Mouse (Mus musculus) neural tube, embryonic 14.5 days (tissue): Measurements from ENCODE around the gene Lrrc1. TPM values are rescaled to one million over a fixed set of nuclear protein-coding genes. Genes with fewer than 3 reads are reported as not detected.

Source experiments
- ATAC-seq: fragments of 200-750 bp; cut with Nextera tagmentation; 2 replicates; pipeline ENCODE4 v1.8.0; 2017; ENCODE audit warnings: low read depth, mild to moderate bottlenecking, moderate TSS enrichment, moderate library complexity
- H3K27ac ChIP-seq: fragments of 300-500 bp; sonication (generic); 2 replicates; pipeline ENCODE4 v1.5.1; 2014; ENCODE audit warnings: low read depth, mild to moderate bottlenecking, control low read depth, low read length, moderate library complexity, mixed read lengths
- H3K27me3 ChIP-seq: fragments of 300-500 bp; sonication (generic); 2 replicates; pipeline ENCODE4 v1.6.1; 2014; ENCODE audit warnings: low read length; ENCODE audit not compliant: control insufficient read depth, insufficient read depth
- H3K36me3 ChIP-seq: fragments of 300-500 bp; sonication (generic); 2 replicates; pipeline ENCODE4 v1.6.1; 2014; ENCODE audit warnings: low read length, mixed read lengths; ENCODE audit not compliant: control insufficient read depth, insufficient read depth
- H3K4me1 ChIP-seq: fragments of 300-500 bp; sonication (generic); 2 replicates; pipeline ENCODE4 v1.6.1; 2014; ENCODE audit warnings: low read length; ENCODE audit not compliant: control insufficient read depth, insufficient read depth
- H3K4me2 ChIP-seq: fragments of 300-500 bp; sonication (generic); 2 replicates; pipeline ENCODE4 v1.6.1; 2014; ENCODE audit warnings: mild to moderate bottlenecking, low read depth, low read length, control low read depth
- H3K4me3 ChIP-seq: fragments of 300-500 bp; sonication (generic); 2 replicates; pipeline ENCODE4 v1.5.1; 2014; ENCODE audit warnings: low read depth, low read length, control low read depth, mixed read lengths
- H3K9ac ChIP-seq: fragments of 300-500 bp; sonication (generic); replicated peaks from 2 replicates; pipeline ENCODE4 v1.6.1; 2014; ENCODE audit warnings: low read depth, mild to moderate bottlenecking, control low read depth, low read length, mixed read lengths
- H3K9me3 ChIP-seq: fragments of 300-500 bp; sonication (generic); 2 replicates; pipeline ENCODE4 v1.6.1; 2016; ENCODE audit warnings: low read length; ENCODE audit not compliant: control insufficient read depth
- WGBS: fragments of 180-500 bp; shearing (Covaris S2); extraction: QIAGEN DNeasy Blood & Tissue Kit; methylation state at CpG from one replicate; pipeline ENCODE4 v1.1.7; 2014; 5-methylcytosine and 5-hydroxymethylcytosine counted together
- polyA plus RNA-seq: library from polyadenylated mRNA; unstranded; fragments of >200 nt; fragmentation: Nextera tagmentation; extraction: Ambion mirVana; gene quantifications from 2 replicates; pipeline ENCODE4 v1.2.1, GENCODE M21; 2014

Lrrc1 gene
- polyA plus RNA-seq, 1 experiment from 2014 or later = 7.9 TPM

GRCm38 (mm10) chr9:77404458-77404857, 140.2 kb downstream of the Lrrc1 start:
- H3K36me3 ChIP-seq = no peaks in the 10 kb centered on the region

DNA sequence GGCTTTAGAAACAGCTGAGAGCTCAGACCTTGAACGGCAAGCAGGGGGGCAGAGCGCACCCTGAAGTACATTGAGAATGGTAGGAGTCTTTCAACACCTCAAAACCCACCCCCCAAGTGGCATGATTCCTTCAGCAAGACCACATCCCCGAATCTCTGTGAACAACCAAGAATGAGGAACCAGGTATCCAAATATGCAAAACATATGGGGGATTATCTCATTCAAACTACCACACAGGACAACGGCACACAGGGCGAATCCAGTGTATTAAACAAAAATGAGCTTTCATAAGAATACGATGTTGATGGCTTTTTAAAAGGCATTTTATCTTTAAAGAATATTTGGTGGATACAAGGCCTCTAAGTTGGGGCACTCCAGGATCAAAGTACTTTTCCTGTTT, 140.7 kb downstream of the Lrrc1 start:
- Histone ChIP-seq H3K27ac (no peak overlapping the region), H3K9me3 (no peaks in the 10 kb centered on the region), H3K4me2 (no peak overlapping the region), H3K4me1 (no peaks in the 10 kb centered on the region), H3K36me3 (no peaks in the 10 kb centered on the region), H3K9ac (no peak overlapping the region), H3K4me3 (no peak overlapping the region), H3K27me3 (no peaks in the 10 kb centered on the region)
- 90% methylated on average over 6 of the region's 6 CpGs for WGBS
- ATAC-seq = no peak

More at GRCm38 (mm10) chr9:77404458-77404857, 140.2 kb downstream of the Lrrc1 start:
- H3K27me3 ChIP-seq = no peaks in the 10 kb centered on the region
- no peak overlapping the region for H3K4me2 ChIP-seq
- H3K4me1 ChIP-seq = no peaks in the 10 kb centered on the region
- H3K9ac ChIP-seq = no peak overlapping the region
- ATAC-seq = no peak
- WGBS = 88% methylated on average over 4 of the region's 4 CpGs
- H3K9me3 ChIP-seq = no peaks in the 10 kb centered on the region
- H3K27ac ChIP-seq = no peak overlapping the region
- H3K4me3 ChIP-seq = no peak overlapping the region

GRCm38 (mm10) chr9:77402971-77403370, 141.7 kb downstream of the Lrrc1 start:
- H3K4me2 ChIP-seq = no peak overlapping the region
- H3K36me3 ChIP-seq = no peaks in the 10 kb centered on the region
- no peak overlapping the region for H3K27ac ChIP-seq
- no peak for ATAC-seq
- no peak overlapping the region for H3K9ac ChIP-seq
- no peaks in the 10 kb centered on the region for H3K27me3 ChIP-seq
- 93% methylated on average over 1 of the region's 1 CpGs for WGBS
- H3K9me3 ChIP-seq = no peaks in the 10 kb centered on the region
- no peak overlapping the region for H3K4me3 ChIP-seq
- no peaks in the 10 kb centered on the region for H3K4me1 ChIP-seq

DNA sequence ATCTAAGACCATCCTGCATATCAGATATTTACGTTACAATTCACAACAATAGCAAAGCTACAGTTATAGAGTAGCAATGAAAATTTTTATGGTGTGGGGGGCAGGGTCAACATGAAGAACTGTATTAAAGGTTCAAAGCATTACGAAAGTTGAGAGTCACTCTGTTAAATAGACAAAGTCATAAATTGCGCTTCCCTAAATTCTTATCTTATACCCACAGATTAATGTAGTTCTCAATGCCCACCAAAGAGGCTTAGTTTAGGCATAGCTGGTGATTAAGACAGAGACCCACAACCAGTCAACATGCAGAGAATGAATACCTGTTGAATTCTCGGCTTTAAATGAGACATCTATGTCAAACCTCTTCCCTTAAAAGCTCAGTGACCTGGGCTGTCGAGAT, 144.9 kb downstream of the Lrrc1 start:
- WGBS = 94% methylated on average over 5 of the region's 5 CpGs
- H3K27ac ChIP-seq = no peak overlapping the region
- no peaks in the 10 kb centered on the region for H3K9me3 ChIP-seq
- ATAC-seq = no peak
- no peaks in the 10 kb centered on the region for H3K4me1 ChIP-seq
- H3K36me3 ChIP-seq = no peaks in the 10 kb centered on the region
- H3K27me3 ChIP-seq = no peaks in the 10 kb centered on the region
- no peak overlapping the region for H3K9ac ChIP-seq
- no peak overlapping the region for H3K4me3 ChIP-seq
- no peak overlapping the region for H3K4me2 ChIP-seq

GRCm38 (mm10) chr9:77398856-77399631, 145.6 kb downstream of the Lrrc1 start:
- ATAC-seq = peak; percentile 66; the same call in 1 of the 2 replicates
- Histone ChIP-seq H3K9me3 (no peaks in the 10 kb centered on the region), H3K36me3 (no peaks in the 10 kb centered on the region), H3K27ac (no peak overlapping the region), H3K4me3 (no peak overlapping the region), H3K27me3 (no peaks in the 10 kb centered on the region), H3K4me1 (no peaks in the 10 kb centered on the region), H3K9ac (no peak overlapping the region), H3K4me2 (no peak overlapping the region)
- WGBS = 73% methylated on average over 13 of the region's 13 CpGs

- no peak for ATAC-seq
- H3K4me3 ChIP-seq = no peak overlapping the region
Observed at GRCm38 (mm10) chr9:77397027-77397426, 147.6 kb downstream of the Lrrc1 start.

GRCm38 (mm10) chr9:77391248-77391647, 153.4 kb downstream of the Lrrc1 start:
- WGBS = 92% methylated on average over 10 of the region's 10 CpGs
- H3K4me1 ChIP-seq = no peaks in the 10 kb centered on the region
- H3K36me3 ChIP-seq = no peaks in the 10 kb centered on the region
- no peak for ATAC-seq
- H3K9ac ChIP-seq = no peak overlapping the region
- H3K27me3 ChIP-seq = no peaks in the 10 kb centered on the region
- H3K9me3 ChIP-seq = no peaks in the 10 kb centered on the region
- no peak overlapping the region for H3K27ac ChIP-seq
- H3K4me3 ChIP-seq = no peak overlapping the region
- H3K4me2 ChIP-seq = no peak overlapping the region

More at GRCm38 (mm10) chr9:77397027-77397426, 147.6 kb downstream of the Lrrc1 start:
- Histone ChIP-seq H3K4me1 (no peaks in the 10 kb centered on the region), H3K27ac (no peak overlapping the region), H3K9ac (no peak overlapping the region), H3K36me3 (no peaks in the 10 kb centered on the region), H3K9me3 (no peaks in the 10 kb centered on the region), H3K27me3 (no peaks in the 10 kb centered on the region), H3K4me2 (no peak overlapping the region)
- 83% methylated on average over 4 of the region's 4 CpGs for WGBS

- 94% methylated on average over 8 of the region's 8 CpGs for WGBS
- no peak overlapping the region for H3K4me3 ChIP-seq
- no peak overlapping the region for H3K27ac ChIP-seq
- H3K9ac ChIP-seq = no peak overlapping the region
- no peaks in the 10 kb centered on the region for H3K4me1 ChIP-seq
- H3K27me3 ChIP-seq = no peaks in the 10 kb centered on the region
- no peaks in the 10 kb centered on the region for H3K9me3 ChIP-seq
- ATAC-seq = no peak
- H3K36me3 ChIP-seq = no peaks in the 10 kb centered on the region
- H3K4me2 ChIP-seq = no peak overlapping the region
Observed at GRCm38 (mm10) chr9:77388956-77389355, 155.7 kb downstream of the Lrrc1 start.

DNA sequence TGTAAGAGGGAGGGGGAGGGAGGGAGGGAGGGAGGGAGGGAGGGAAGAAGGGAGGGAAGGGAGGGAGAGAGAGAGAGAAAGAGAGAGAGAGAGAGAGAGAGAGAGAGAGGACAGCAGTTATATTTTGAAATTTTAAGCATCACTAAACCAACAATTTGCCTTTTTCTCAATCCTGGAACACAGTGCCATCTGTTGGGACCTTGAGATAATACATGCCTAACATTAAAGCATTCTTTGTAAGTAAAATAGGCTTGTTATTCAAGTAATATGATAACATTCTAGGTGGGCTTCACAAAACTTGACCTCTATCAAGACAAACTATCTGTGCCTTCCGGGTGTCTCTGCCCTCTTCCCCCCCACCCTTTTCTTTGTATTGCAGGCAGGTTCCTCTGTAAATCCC, 157.9 kb downstream of the Lrrc1 start:
- WGBS = 68% methylated on average over 1 of the region's 1 CpGs
- no peaks in the 10 kb centered on the region for H3K4me1 ChIP-seq
- H3K9me3 ChIP-seq = no peaks in the 10 kb centered on the region
- no peak overlapping the region for H3K9ac ChIP-seq
- H3K27ac ChIP-seq = no peak overlapping the region
- H3K4me2 ChIP-seq = no peak overlapping the region
- ATAC-seq = no peak
- no peaks in the 10 kb centered on the region for H3K27me3 ChIP-seq
- H3K4me3 ChIP-seq = no peak overlapping the region
- no peaks in the 10 kb centered on the region for H3K36me3 ChIP-seq
